Comparison of ENCODE assay signal across 8 mouse cellular contexts in the genomic region with DNA sequence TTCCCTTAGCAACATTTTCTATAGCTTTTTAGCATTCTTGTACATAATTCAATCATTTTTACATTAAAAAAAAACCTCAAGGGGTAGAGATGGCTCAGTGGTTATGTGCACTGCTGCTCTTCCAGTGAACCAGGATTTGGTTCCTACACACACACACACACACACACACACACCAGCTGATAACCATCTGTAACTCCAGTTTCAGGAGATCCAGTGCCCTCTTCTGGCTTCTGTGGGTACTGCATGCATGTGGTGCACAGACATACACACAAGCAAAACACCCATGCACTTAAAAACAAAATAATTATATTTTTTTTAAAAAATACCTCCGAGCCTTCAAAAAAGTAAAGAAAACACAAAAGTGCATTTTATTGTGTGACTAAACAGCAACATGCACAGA.
A peak's percentile ranks its signal among the peaks of the same experiment; 100 is the strongest.
DNase-seq lines count a peak whose midpoint lies in the region.

No protein-coding gene starts in this region.

- peak; percentile 26 for DNase-seq in adrenal gland, postnatal 25 days
- DNase-seq in adrenal gland, adult 2 months, result no peak
- DNase-seq in layer of hippocampus, adult 11-12 months (ENCODE audit: low spot score), result peak; percentile 40
- DNase-seq in layer of hippocampus, adult 8-10 months (ENCODE audit: low spot score in 2 of 2), result no peak
- DNase-seq in A20 (ENCODE audit: low read depth, low spot score), result peak; percentile 4
- DNase-seq in embryo, embryonic 11 days, result peak; percentile 42
- DNase-seq in retina, embryonic 14.5 days (ENCODE audit: low spot score), result peak; percentile 56
- DNase-seq in ovary, postnatal 10 days (ENCODE audit: low spot score), result no peak

Comparison
In these comparisons a context has a peak if more than half of its experiments do, and no peak if none do; other contexts are left out.
1. DNase-seq: peak in adrenal gland, postnatal 25 days (single experiment), layer of hippocampus, adult 11-12 months (single experiment), A20 (single experiment), embryo, embryonic 11 days (single experiment) and retina, embryonic 14.5 days (single experiment); none in adrenal gland, adult 2 months (single experiment), layer of hippocampus, adult 8-10 months (0 of 2) and ovary, postnatal 10 days (single experiment).